Mouse (Mus musculus): ENCODE results near the gene Tmem29. TPM values are rescaled to one million over a fixed set of nuclear protein-coding genes. Genes with fewer than 3 reads are reported as not detected.

Tmem29 gene
- total and polyA plus RNA-seq, 2 experiments from 2014 or later: 0.92 to 9.3 TPM

GRCm38 (mm10) chrX:150440505-150441338 is 18.2 kb downstream of the Tmem29 start:
- Histone ChIP-seq H3K9me3 (replicated peaks; ENCODE audit: control insufficient read depth, low read length) (no peaks in the 10 kb centered on the region), H3K9ac (replicated peaks; ENCODE audit: low read depth, low read length) (peak overlapping the region; percentile 21; the same call in 1 of the 2 replicates), H3K4me3 (ENCODE audit: low read depth, low read length) (peak overlapping the region; percentile 45), H3K27me3 (ENCODE audit: control insufficient read depth, insufficient read depth, low read length) (no peaks in the 10 kb centered on the region), H3K27ac (ENCODE audit: low read depth) (no peak overlapping the region), H3K36me3 (replicated peaks; ENCODE audit: control insufficient read depth, insufficient read depth, low read length) (no peaks in the 10 kb centered on the region), H3K4me1 (ENCODE audit: control insufficient read depth, insufficient read depth) (no peaks in the 10 kb centered on the region), H3K4me2 (ENCODE audit: low read depth, low read length) (peak overlapping the region; percentile 57)
- TF ChIP-seq CTCF (IDR thresholded peaks at IDR 0.05; ENCODE audit: low read depth): no peak
- 22% methylated on average over 18 of the region's 18 CpGs for WGBS
- peak; percentile 64 for ATAC-seq (ENCODE audit: insufficient read depth, low read depth)
- peak; percentile 48 for DNase-seq (ENCODE audit: low spot score)

DNA sequence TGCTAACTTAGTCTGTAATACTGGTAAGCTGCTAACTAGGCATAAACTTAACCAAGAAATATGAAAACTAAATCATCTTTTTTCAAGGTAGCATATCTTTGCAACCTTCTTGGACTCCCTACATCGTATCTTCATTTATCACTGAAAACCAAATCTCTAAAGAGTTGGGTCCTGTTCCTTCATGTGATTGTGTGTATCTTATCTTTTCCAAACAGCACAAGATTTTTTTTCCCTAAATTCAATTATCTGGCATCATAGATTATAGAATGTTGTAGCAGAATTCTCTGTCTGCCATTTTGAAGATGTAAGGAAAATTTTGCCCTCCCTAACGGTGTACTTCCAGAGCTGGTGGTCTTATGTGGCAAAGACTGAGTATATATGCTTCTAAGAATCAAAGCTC is 22.6 kb downstream of the Tmem29 start:
- ATAC-seq (ENCODE audit: insufficient read depth, low read depth) (no peak), DNase-seq (ENCODE audit: low spot score) (no peak)
- Histone ChIP-seq H3K27ac (ENCODE audit: low read depth) (no peak overlapping the region), H3K9me3 (replicated peaks; ENCODE audit: control insufficient read depth, low read length) (no peaks in the 10 kb centered on the region), H3K27me3 (ENCODE audit: control insufficient read depth, insufficient read depth, low read length) (no peaks in the 10 kb centered on the region), H3K36me3 (replicated peaks; ENCODE audit: control insufficient read depth, insufficient read depth, low read length) (no peaks in the 10 kb centered on the region), H3K4me3 (ENCODE audit: low read depth, low read length) (no peak overlapping the region), H3K4me1 (ENCODE audit: control insufficient read depth, insufficient read depth) (no peaks in the 10 kb centered on the region), H3K9ac (replicated peaks; ENCODE audit: low read depth, low read length) (no peak overlapping the region), H3K4me2 (ENCODE audit: low read depth, low read length) (no peak overlapping the region)
- WGBS: 85% methylated on average over 2 of the region's 2 CpGs
- TF ChIP-seq EP300 (IDR thresholded peaks at IDR 0.05; ENCODE audit: low read depth): no peak
- TF ChIP-seq CTCF (IDR thresholded peaks at IDR 0.05; ENCODE audit: low read depth): no peak

DNA sequence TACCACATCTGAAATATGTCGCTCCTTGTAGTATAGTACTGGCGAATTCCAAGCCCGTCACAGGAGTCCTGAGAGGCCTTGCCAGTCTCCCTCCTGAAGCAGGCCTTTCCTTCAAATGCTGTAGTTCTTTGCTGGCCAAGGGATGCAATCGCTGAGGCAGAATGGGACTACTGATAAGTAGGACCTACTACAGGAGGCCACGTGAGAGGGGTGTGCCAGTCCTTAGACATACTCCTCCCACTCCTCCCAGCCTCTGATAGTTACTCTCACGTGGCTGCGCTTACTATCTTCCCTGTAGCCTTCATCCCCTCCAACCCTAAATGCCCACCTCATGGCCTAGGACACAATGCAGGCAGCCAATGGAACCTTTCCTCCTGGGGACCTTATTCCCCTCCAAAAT is 23.6 kb downstream of the Tmem29 start:
- H3K4me1 ChIP-seq (ENCODE audit: control insufficient read depth, insufficient read depth): no peaks in the 10 kb centered on the region
- TF ChIP-seq EP300 (IDR thresholded peaks at IDR 0.05; ENCODE audit: low read depth) (no peak), CTCF (IDR thresholded peaks at IDR 0.05; ENCODE audit: low read depth) (no peak)
- no peak overlapping the region for H3K4me2 ChIP-seq (ENCODE audit: low read depth, low read length)
- 68% methylated on average over 7 of the region's 7 CpGs for WGBS
- H3K9me3 ChIP-seq (replicated peaks; ENCODE audit: control insufficient read depth, low read length): no peaks in the 10 kb centered on the region
- no peaks in the 10 kb centered on the region for H3K27me3 ChIP-seq (ENCODE audit: control insufficient read depth, insufficient read depth, low read length)
- ATAC-seq (ENCODE audit: insufficient read depth, low read depth) (no peak), DNase-seq (ENCODE audit: low spot score) (no peak)
- no peak overlapping the region for H3K9ac ChIP-seq (replicated peaks; ENCODE audit: low read depth, low read length)
- no peak overlapping the region for H3K4me3 ChIP-seq (ENCODE audit: low read depth, low read length)
- no peaks in the 10 kb centered on the region for H3K36me3 ChIP-seq (replicated peaks; ENCODE audit: control insufficient read depth, insufficient read depth, low read length)
- no peak overlapping the region for H3K27ac ChIP-seq (ENCODE audit: low read depth)

- H3K4me2 ChIP-seq (ENCODE audit: low read depth, low read length): no peak overlapping the region
- no peak overlapping the region for H3K27ac ChIP-seq (ENCODE audit: low read depth)
- no peak overlapping the region for H3K9ac ChIP-seq (replicated peaks; ENCODE audit: low read depth, low read length)
- no peak for DNase-seq (ENCODE audit: low spot score)
- H3K9me3 ChIP-seq (replicated peaks; ENCODE audit: control insufficient read depth, low read length): no peaks in the 10 kb centered on the region
- 84% methylated on average over 4 of the region's 4 CpGs for WGBS
- H3K4me1 ChIP-seq (ENCODE audit: control insufficient read depth, insufficient read depth): no peaks in the 10 kb centered on the region
- H3K27me3 ChIP-seq (ENCODE audit: control insufficient read depth, insufficient read depth, low read length): no peaks in the 10 kb centered on the region
- no peak for TF ChIP-seq EP300 (IDR thresholded peaks at IDR 0.05; ENCODE audit: low read depth)
- no peak for TF ChIP-seq CTCF (IDR thresholded peaks at IDR 0.05; ENCODE audit: low read depth)
- H3K36me3 ChIP-seq (replicated peaks; ENCODE audit: control insufficient read depth, insufficient read depth, low read length): no peaks in the 10 kb centered on the region
- no peak for ATAC-seq (ENCODE audit: insufficient read depth, low read depth)
- H3K4me3 ChIP-seq (ENCODE audit: low read depth, low read length): no peak overlapping the region
Observed at GRCm38 (mm10) chrX:150413505-150413904, 45.4 kb downstream of the Tmem29 start.

Other genes with a start within 250 kb of the Tmem29 start
- gene Alas2, start 88.2 kb upstream of the Tmem29 start, total RNA-seq (2014; rRNA removed; ENCODE audit: low replicate concordance): 61.8 and 69.0 TPM in 2 replicates
- gene Alas2, start 88.2 kb upstream of the Tmem29 start, polyA plus RNA-seq (2015; fragmentation: Nextera tagmentation; extraction: Ambion mirVana): 30.5 and 49.5 TPM in 2 replicates
- 1.5 and 10.6 TPM in 2 replicates for gene Pfkfb1, start 129.1 kb upstream of the Tmem29 start, total RNA-seq (2014; rRNA removed; ENCODE audit: low replicate concordance)
- gene Pfkfb1, start 129.1 kb upstream of the Tmem29 start, polyA plus RNA-seq (2015; fragmentation: Nextera tagmentation; extraction: Ambion mirVana): 3.5 and 3.9 TPM in 2 replicates
- gene Apex2, start 130.7 kb upstream of the Tmem29 start, total RNA-seq (2014; rRNA removed; ENCODE audit: low replicate concordance): 3.3 and 8.8 TPM in 2 replicates
- 5.4 and 6.9 TPM in 2 replicates for gene Apex2, start 130.7 kb upstream of the Tmem29 start, polyA plus RNA-seq (2015; fragmentation: Nextera tagmentation; extraction: Ambion mirVana)
- gene Tro, start 198.4 kb upstream of the Tmem29 start, total RNA-seq (2014; rRNA removed; ENCODE audit: low replicate concordance): 15.0 and 19.9 TPM in 2 replicates
- gene Tro, start 198.4 kb upstream of the Tmem29 start, polyA plus RNA-seq (2015; fragmentation: Nextera tagmentation; extraction: Ambion mirVana): 5.0 and 6.5 TPM in 2 replicates